Mouse (Mus musculus): ENCODE data around the gene Ovca2. TPM values are rescaled to one million over a fixed set of nuclear protein-coding genes. Genes with fewer than 3 reads are reported as not detected.

The Ovca2 gene
- polyA plus RNA-seq, 1 experiment: 14.2 TPM

GRCm38 (mm10) chr11:75141038-75141437 is 37.6 kb downstream of the Ovca2 start:
- no peak overlapping the region for H3K4me3 ChIP-seq (ENCODE audit: low read depth, low read length)
- H3K27ac ChIP-seq (ENCODE audit: insufficient read depth, low read depth, low read length): peak overlapping the region; percentile 32
- WGBS: 65% methylated on average over 3 of the region's 3 CpGs
- no peaks in the 10 kb centered on the region for H3K27me3 ChIP-seq (ENCODE audit: control insufficient read depth, insufficient read depth, low read length)
- H3K36me3 ChIP-seq (ENCODE audit: control insufficient read depth, insufficient read depth, low read length): peaks cover 17% of the 10 kb centered on the region
- TF ChIP-seq CTCF (IDR thresholded peaks at IDR 0.05; ENCODE audit: extremely low read depth, insufficient read length, insufficient replicate concordance, low read depth, low read length): no peak
- no peak for TF ChIP-seq POLR2A (IDR thresholded peaks at IDR 0.05; ENCODE audit: low read depth, low read length)
- H3K4me1 ChIP-seq (ENCODE audit: control insufficient read depth, insufficient read depth, insufficient read length, low read length): peaks cover 10% of the 10 kb centered on the region

DNA sequence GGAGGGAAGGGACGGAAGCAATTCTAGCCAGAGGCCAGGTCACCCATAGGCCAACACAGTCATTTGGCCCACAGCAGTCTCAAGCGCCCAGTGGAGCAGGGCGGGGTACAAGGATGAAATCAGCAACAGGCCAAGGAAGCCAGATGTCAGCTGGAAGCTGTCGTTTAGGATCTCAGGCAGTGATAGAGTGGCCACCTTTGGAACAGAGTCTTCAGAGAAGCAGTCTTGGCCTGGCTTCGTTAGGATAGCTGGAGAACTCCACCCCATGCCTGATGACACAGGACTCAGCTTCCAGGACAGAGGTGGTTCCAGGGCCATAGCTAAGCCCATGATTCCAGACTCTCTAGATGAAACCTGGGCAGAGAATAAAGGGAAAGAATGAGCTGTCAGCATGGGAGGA is 38.2 kb downstream of the Ovca2 start:
- H3K36me3 ChIP-seq (ENCODE audit: control insufficient read depth, insufficient read depth, low read length): peaks cover 17% of the 10 kb centered on the region
- no peak for TF ChIP-seq CTCF (IDR thresholded peaks at IDR 0.05; ENCODE audit: extremely low read depth, insufficient read length, insufficient replicate concordance, low read depth, low read length)
- TF ChIP-seq POLR2A (IDR thresholded peaks at IDR 0.05; ENCODE audit: low read depth, low read length): no peak
- H3K27ac ChIP-seq (ENCODE audit: insufficient read depth, low read depth, low read length): peak overlapping the region; percentile 12
- H3K27me3 ChIP-seq (ENCODE audit: control insufficient read depth, insufficient read depth, low read length): no peaks in the 10 kb centered on the region
- H3K4me3 ChIP-seq (ENCODE audit: low read depth, low read length): no peak overlapping the region
- H3K4me1 ChIP-seq (ENCODE audit: control insufficient read depth, insufficient read depth, insufficient read length, low read length): peaks cover 10% of the 10 kb centered on the region
- WGBS: 58% methylated on average over 5 of the region's 5 CpGs

GRCm38 (mm10) chr11:75139122-75139963 is 39.3 kb downstream of the Ovca2 start:
- no peaks in the 10 kb centered on the region for H3K27me3 ChIP-seq (ENCODE audit: control insufficient read depth, insufficient read depth, low read length)
- H3K4me1 ChIP-seq (ENCODE audit: control insufficient read depth, insufficient read depth, insufficient read length, low read length): peaks cover 10% of the 10 kb centered on the region
- H3K36me3 ChIP-seq (ENCODE audit: control insufficient read depth, insufficient read depth, low read length): peaks cover 15% of the 10 kb centered on the region
- TF ChIP-seq POLR2A (IDR thresholded peaks at IDR 0.05; ENCODE audit: low read depth, low read length) (no peak), CTCF (IDR thresholded peaks at IDR 0.05; ENCODE audit: extremely low read depth, insufficient read length, insufficient replicate concordance, low read depth, low read length) (no peak)
- peak overlapping the region; percentile 67 for H3K27ac ChIP-seq (ENCODE audit: insufficient read depth, low read depth, low read length)
- no peak overlapping the region for H3K4me3 ChIP-seq (ENCODE audit: low read depth, low read length)
- 69% methylated on average over 11 of the region's 11 CpGs for WGBS

GRCm38 (mm10) chr11:75136666-75137398 is 41.8 kb downstream of the Ovca2 start:
- H3K4me1 ChIP-seq (ENCODE audit: control insufficient read depth, insufficient read depth, insufficient read length, low read length): peaks cover 6% of the 10 kb centered on the region; the same call in 1 of the 2 replicates
- H3K27me3 ChIP-seq (ENCODE audit: control insufficient read depth, insufficient read depth, low read length): no peaks in the 10 kb centered on the region
- peak overlapping the region; percentile 48 for H3K27ac ChIP-seq (ENCODE audit: insufficient read depth, low read depth, low read length)
- no peak overlapping the region for H3K4me3 ChIP-seq (ENCODE audit: low read depth, low read length)
- H3K36me3 ChIP-seq (ENCODE audit: control insufficient read depth, insufficient read depth, low read length): no peaks in the 10 kb centered on the region
- WGBS: 47% methylated on average over 5 of the region's 5 CpGs
- TF ChIP-seq POLR2A (IDR thresholded peaks at IDR 0.05; ENCODE audit: low read depth, low read length) (no peak), CTCF (IDR thresholded peaks at IDR 0.05; ENCODE audit: extremely low read depth, insufficient read length, insufficient replicate concordance, low read depth, low read length) (no peak)

DNA sequence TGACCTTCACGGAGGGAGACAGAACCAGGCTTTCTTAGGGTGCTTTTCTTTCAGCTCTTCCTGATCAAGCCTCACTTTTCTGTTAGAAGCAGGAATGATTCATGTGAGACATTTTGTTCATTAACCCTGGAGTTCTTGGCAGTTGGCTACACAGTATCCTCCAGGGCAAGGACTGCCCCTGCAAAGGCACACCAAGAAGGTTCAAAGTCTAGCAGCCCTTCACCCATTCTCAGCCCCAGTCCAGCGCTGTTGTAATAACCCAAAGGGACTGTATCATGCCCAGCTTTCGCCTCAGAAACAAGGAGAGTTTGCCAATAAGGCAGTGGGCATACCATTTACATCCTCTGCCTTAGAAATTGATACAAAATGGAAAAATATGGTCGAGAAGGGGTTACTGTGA is 43.3 kb downstream of the Ovca2 start:
- Histone ChIP-seq H3K27me3 (ENCODE audit: control insufficient read depth, insufficient read depth, low read length) (no peaks in the 10 kb centered on the region), H3K27ac (ENCODE audit: insufficient read depth, low read depth, low read length) (no peak overlapping the region), H3K4me3 (ENCODE audit: low read depth, low read length) (no peak overlapping the region), H3K36me3 (ENCODE audit: control insufficient read depth, insufficient read depth, low read length) (no peaks in the 10 kb centered on the region), H3K4me1 (ENCODE audit: control insufficient read depth, insufficient read depth, insufficient read length, low read length) (peaks cover 6% of the 10 kb centered on the region; the same call in 1 of the 2 replicates)
- 93% methylated on average over 4 of the region's 4 CpGs for WGBS
- TF ChIP-seq CTCF (IDR thresholded peaks at IDR 0.05; ENCODE audit: extremely low read depth, insufficient read length, insufficient replicate concordance, low read depth, low read length): no peak
- TF ChIP-seq POLR2A (IDR thresholded peaks at IDR 0.05; ENCODE audit: low read depth, low read length): no peak

DNA sequence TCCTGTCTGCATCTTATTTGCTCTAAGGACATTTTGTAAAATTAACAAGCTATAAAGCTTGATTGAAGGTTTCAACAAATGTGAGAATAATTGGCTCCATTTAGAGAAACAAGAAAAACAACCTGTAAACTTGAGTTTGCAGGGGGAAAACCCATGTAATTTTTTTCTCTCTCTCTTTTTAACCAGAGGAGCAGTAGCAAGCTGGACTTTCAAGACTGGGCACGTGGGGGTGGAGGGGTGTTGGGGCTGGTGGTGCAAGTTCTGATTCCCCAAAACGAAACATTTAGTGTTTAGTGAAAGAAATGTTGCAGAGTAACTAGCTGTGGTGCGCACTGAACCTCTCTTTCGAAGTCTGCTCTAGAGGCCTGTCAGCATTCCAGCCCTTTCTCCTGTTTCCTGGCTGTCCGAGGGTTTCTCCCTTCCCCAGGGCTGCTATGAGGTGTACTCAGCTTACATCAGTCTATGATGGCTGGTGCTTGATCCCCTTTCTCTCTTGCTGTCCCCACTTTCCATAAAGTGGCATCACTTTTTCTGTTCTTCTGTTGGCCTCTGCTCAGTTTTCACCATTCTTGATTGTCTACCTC is 44.1 kb downstream of the Ovca2 start:
- Histone ChIP-seq H3K36me3 (ENCODE audit: control insufficient read depth, insufficient read depth, low read length) (no peaks in the 10 kb centered on the region), H3K4me3 (ENCODE audit: low read depth, low read length) (no peak overlapping the region), H3K4me1 (ENCODE audit: control insufficient read depth, insufficient read depth, insufficient read length, low read length) (peaks cover 2% of the 10 kb centered on the region; the same call in 1 of the 2 replicates), H3K27me3 (ENCODE audit: control insufficient read depth, insufficient read depth, low read length) (no peaks in the 10 kb centered on the region), H3K27ac (ENCODE audit: insufficient read depth, low read depth, low read length) (no peak overlapping the region)
- TF ChIP-seq CTCF (IDR thresholded peaks at IDR 0.05; ENCODE audit: extremely low read depth, insufficient read length, insufficient replicate concordance, low read depth, low read length) (no peak), POLR2A (IDR thresholded peaks at IDR 0.05; ENCODE audit: low read depth, low read length) (no peak)
- whole genome bisulfite sequencing: 76% methylated on average over 5 of the region's 5 CpGs
